Mouse (Mus musculus) mature B cell (primary cell): Measurements from ENCODE around the gene Tmem132c.

Experiments
- in situ Hi-C: fragments of 300-500 bp; cut with MboI; formaldehyde crosslinking; loops from 2 replicates; pipeline ENCODE4 v1.14.3; 2019

Tmem132c gene

DNA sequence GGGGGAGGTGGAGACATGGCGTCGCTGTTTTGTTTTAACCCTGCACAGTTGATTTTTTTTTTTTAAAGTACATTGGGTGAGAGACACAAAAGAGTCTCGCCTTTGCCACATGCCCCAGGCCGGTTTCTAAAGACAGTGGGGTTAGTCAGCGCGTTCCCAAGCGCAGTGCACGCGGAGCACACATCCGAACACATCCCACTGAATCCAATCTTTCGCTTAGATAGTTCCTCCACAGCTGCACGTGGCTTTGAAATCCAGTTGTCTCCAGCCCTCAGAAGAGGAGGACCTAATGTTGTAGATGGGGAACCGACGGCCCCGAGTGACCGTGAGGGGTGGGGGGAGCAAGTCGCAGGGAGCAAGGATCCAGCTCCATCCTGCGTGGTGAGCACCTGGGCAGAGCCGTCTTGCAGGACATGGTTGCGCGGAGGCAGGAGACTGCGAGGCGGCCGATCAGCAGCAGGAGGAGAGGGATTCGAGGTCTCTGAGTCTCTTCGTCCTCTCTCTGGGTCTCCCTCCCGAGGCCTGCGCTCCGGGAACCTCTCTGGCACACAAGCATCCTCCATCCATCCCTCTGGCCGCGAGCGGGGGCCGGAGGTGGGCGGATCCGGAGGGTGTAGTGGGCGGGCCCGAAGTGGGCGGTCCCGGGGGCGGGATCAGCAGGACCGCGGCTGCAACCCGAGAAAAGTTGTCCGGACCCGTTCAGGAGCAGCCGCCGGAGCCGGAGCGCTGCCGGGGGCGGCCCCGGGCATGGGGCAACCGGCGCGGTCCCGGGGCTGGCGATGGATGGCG lies at the start of gene Tmem132c:
Gene Tmem132c (plus strand): TSS at position 673 of the 789 bp plus-strand sequence.
- in situ Hi-C loops, result no loop called here

DNA sequence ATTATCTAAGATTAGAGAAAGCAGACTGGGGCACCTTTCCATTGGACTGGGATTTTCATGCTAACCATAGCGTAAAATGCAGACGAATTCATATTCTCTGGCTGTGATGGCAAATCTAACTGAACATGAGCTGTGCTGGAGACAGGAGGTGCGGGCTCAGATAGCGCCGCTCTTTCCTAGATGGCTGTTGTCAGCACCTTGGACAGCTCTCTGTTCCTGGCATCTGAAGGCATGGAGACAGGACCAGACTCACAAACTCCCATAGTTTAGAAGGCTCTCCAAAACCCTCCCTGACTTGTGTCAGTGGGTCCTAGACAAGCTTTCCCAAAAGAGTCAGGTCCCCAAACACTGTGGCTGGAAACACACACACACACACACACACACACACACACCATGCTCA lies 49.7 kb upstream of the Tmem132c start:
- in situ Hi-C loops, result no loop called here

DNA sequence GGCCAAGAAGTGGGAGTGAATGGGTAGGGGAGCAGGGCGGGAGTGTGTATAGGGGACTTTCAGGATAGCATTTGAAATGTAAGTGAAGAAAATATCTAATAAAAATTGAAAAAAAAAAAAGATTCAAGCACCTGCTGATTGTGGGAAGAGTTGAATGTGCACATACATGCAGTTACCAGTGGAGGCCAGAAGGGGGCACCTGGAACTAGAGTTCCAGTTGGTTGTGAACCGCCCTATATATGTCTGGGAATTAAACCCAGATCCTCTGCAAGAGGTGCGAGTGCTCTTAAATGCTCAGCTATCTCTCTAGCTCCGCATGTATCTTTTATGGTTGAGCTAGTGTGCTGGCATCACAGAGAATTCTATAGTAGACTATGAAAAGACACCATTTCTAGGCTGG lies 42.8 kb upstream of the Tmem132c start:
- in situ Hi-C loops, result no loop called here

DNA sequence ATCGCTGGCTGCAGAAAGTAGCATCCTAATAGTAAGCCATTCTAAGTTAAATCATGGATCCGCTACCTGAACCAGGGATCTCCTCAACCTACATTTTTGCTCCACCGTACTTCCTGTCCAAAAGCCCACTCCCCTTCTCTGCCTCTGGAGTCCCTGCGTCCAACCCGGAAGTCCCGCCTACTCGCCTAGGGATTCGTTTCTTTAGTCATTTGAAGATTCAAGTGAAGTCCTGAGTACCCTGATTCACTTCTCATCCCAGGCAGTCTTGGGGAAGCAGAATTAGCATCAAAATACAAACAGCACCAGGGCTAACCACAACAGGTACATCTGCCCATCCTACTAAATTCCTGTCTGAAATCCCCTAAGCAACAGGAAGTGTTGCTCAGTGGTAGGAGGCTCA lies 36.7 kb upstream of the Tmem132c start:
- in situ Hi-C loops, result no loop called here

DNA sequence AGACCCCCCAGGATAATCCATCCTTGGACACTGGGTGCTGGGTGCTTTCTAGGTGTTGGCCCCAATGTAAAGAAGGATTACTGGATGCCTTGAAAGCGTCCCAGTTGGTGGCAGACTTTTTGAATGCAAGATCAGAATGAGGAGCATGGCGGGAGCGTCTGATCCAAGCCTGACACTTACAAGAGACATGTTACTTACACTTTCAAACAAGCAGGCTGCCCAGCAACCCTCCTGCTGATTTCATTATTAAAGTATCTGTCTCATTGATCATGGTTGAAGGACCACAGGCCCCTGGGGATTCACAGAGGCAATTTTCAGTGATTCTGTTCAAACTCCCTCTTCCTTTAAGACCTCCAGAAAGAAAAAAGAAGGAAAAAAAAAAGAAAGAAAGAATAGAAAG lies 25.2 kb upstream of the Tmem132c start:
- in situ Hi-C loops, result no loop called here

DNA sequence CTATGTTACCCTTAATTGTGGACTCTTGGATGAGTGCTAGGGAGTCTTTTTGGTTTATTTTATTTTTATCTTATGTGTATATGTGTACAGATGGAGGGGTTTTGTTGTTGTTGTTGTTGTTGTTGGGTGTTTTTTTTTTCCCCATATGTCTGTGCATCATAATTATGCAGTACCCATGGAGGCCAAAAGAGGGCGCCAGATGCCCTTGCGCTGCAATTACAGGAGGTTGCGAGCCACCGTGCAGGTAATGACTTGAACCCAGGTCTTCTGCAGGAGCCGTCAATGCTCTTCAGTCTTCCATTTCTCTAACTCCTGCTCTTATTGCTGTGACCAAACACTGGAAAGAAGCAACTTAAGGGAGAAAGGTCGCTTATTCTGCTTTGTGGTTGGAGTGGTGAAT lies 23.9 kb upstream of the Tmem132c start:
- in situ Hi-C loops, result no loop called here

DNA sequence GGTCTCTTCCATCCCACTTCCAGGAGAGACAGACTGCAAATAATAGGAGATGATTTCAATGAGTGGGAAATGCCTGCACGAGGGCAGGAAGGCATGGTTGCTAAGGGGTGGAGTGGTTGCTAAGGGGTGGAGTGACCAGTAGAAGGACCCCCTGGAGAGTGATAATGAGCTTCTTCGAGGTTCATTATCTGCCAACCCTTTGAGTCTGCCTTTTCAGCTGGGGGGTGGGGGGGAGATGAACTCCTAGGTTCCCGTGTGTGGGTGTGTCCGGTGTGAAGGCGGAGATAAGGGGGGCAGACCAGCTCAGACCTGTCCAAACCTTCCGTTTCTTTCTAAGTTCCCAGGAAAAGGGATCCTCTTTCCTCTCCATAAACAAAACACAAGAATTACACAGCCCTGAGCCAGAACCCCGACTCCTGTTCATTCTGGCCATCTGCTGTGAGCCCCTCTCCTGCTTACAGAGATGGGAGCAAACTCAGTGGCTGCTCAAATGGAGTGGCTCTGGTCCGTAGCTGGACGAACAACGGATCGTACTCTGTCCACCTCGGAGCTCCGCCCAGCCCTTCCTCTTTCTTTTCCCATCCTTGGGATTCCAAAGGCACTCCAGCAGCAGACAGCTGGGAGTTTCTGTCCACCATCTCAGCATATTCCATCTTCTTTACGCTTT lies 13.5 kb upstream of the Tmem132c start:
- in situ Hi-C loops, result no loop called here

DNA sequence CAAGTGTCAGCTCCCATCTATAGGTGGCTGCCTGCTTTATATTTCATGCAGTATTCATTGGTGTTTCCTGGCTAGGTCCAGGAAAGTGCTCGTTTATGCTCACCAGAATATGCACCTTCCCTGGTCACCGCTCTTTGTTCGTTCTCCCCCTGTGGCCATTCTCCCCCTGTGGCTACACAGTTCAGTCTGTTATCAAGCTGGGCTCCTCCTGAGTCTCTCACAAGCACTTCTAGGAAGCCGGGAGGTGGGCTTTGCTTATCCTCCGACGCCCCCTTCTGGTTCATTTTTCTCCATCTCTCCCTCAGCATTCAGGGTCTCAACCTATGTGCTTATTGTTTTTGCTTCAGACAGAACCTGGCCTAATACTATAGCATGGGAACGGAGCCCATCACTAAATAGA lies 6.9 kb upstream of the Tmem132c start:
- in situ Hi-C loops, result no loop called here

DNA sequence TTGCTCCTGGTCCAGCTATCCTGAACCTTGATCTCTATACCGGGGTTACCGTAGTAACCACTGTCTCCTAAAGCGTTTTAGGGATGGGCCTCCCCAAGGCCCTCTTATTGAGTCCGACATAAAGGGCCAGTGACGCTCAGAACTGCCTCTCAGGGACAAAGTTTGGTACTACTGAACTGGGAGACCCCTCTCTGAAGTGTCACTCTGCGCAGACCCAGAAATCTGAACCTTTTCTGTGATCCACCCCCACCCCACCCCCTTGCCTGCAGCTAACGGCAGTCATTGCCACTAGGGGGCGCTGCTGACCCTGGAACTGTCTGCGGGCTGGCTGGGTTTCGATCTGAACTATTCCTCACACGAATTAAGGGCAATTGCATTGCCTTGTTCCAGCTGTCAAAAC lies 6.4 kb upstream of the Tmem132c start:
- in situ Hi-C loops, result no loop called here

DNA sequence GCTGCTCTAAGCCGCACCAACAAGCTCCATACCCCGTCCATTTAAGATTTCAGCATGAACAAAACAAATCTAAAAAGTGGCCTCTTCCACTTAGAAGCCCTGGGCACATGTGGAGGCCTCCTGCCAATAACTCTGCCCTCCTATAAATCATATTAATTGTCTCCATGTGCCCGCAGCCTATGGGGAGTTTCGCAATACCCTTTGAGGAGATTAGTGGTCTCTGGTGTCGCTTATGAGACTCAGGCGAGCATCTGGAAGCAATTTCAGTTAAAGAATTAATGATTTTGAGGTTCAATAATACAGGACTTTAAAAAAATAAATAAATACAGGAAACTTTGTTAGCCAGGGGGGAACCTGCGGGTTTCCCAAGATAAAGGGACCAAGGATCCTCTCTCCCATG lies 1.9 kb upstream of the Tmem132c start:
- in situ Hi-C loops, result no loop called here

DNA sequence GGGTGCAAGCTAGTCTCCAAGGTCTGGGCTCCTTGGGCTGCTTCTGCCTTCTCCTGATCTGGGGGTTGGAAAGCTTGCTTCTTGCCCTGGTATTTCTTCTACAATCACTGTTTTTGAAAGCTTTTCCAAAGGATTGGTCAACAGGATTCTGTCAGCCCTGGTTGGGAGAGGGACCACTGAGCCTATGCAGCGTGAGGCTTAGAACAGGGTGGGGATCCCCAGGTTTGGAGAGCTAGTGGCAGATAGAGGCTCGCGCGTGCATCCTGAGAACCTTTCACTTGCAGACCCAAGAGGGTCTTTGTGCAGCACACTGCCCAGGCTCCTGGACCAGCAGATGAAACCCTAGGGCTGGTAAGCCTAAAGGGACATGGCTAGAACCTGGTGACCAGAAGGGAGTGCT lies 962 bp upstream of the Tmem132c start:
- in situ Hi-C loops, result no loop called here

DNA sequence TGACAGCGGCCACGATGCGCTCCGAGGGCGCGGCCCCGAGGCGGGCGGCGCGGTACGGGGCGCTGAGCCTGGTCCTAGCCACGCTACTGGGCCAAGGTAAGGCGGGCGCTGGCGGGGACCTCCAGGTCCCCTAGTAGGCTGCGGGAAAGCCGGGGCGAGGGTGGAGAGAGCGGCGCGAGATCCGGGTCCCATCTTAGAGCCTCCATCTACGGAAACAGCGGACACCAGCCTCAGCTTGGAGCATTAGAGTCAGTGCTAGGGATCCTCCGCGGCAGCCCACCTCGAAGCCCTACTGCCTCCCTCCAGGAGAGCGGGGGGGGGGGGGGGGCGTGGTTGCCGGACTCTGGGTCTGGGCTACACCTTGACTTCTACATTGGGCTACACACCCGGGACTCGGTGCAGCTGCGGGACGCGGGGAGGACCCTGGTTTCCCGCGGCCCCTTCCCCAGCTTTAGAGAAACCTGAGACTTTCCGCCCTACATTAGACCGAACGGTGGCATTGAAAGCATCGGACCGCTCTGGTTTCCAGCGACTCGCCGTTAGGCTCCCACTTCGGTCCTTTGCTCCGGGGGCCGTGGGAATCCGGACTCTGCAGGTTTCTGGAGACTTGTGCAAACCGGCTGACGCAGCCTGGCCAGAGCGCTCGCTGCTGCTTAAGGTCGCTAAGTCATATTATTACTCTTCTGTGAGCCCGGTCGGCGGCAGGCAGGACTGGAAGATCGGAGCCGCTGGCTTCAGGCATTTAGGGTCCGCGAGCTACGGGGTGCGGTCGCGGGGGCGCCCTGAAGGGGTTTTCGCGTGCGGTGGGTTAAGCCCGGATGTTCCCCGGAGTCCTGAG lies 536 bp downstream of the Tmem132c start:
- in situ Hi-C loops, result no loop called here

DNA sequence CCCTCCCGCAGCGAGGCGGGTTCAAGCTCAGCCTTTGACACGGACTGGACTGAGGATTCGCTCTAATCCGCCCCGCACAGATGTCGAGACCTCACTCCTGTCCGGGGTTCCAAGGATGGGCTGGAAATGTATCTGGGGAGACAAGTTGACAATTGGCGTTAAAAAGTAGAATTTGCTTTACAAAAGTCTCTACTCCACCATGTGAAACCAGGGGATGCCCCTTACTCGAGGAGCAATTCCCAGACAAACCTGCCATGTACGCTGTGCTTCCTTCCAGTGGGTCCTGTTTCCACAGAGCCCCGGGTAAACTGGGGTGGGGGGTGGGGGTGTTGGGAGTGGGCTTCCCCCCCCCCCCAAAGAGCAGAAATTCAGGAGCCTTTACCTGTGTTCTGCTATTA lies 1.2 kb downstream of the Tmem132c start:
- in situ Hi-C loops, result no loop called here

DNA sequence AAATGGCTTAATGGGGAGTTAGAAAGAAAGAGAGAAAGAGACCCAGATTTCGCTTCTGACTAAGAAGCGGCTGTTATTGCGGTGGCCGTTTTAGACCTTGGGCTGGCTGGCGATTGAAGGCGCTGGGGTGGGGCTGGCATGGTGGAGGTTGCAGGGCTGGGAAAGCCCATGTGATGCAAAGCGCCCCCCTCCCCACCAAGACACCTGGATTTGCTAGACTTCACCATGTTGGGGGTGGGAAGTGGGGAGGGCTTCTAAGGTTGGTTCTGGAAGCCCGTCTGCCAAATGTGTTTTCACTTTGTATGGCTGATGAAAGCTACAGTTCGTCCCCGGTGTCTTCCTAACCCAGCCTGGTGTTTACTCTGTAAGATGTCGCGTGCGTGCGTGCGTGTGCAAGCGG lies 1.6 kb downstream of the Tmem132c start:
- in situ Hi-C loops, result no loop called here

DNA sequence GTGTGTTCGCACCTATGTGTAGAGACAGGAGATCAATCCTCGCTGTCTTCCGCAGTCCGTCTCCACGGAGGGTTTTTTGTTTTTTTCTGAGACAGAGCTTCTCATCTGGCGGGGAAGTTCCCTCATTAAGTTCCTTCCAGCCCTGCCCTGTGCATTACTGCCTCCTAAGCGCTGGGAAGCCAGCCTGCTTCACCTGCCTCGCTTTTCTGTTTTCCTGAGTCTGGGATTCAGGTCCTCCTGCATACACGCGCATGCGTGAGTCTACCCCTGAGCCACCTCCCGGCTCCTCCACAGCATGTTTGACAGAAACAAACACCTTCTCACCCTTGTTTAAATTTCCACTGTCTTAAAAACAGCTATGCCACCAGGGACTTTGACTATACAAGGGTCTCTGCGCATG lies 2.0 kb downstream of the Tmem132c start:
- in situ Hi-C loops, result no loop called here

DNA sequence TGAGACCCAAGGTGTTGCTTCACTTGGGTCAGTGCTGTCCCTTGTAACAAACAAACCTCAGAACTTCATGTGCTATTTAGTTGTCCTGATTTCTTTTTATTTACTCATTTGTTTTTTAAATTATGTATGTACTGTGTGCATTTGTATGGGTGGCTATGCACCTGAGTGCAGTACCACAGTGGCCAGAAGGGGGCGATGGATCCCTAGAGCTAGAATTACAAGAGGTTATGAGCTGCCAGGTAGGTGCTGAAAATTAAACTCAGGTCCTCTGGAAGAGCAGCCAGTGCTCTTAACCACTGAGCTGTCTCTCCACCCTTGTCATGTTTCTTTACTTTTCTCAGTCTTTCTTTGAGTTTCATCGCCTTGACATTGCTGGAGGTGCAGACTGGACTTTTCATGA lies 11.7 kb downstream of the Tmem132c start:
- in situ Hi-C loops, result no loop called here

DNA sequence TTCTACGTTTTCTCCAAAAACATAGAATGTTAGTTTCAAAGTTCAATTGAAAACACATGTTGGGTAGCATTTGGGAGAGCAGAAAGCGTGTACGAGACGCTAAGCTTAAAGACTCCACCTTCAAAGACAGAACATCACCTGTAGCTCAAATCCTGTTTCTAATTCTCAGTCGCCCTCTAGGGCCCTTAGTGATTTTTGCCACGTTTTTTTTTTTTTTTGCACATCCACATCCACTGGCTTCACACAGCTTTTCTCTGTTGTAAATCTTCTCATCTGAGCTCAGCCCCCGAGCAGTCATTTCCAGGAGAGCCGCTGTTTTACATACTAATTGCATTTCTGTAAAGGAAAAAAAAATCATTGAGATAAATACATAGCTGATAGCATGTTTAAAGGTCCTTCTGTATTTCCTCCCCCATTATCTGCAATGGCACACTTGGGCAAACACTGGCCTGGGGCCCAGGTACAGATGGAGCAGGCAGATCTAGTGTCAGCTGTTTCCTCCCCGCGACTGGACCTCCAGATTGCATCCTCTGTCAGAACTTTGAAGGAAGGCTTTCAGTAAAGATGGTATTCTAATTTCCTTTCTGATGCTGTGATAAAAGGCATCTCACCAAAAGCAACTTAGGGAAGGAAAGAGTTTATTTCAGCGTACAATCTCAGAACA lies 15.5 kb downstream of the Tmem132c start:
- in situ Hi-C loops, result no loop called here

DNA sequence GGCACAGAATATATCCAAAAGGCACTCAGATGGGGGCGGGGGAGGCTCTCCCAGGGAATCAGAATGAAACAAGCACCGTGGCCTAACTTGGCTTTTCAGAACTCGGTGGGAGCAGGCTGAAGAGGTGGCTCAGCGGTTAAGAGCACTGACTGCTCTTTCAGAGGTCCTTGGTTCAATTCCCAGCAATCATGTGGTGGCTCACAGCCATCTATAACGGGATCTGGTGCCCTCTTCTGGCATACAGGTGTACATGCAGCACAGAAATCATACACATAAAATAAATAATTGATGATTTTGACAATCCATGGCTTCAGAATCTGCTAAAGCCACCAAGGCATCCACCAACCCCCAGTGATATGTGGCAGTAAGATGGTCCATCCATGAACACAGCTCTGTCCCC lies 20.5 kb downstream of the Tmem132c start:
- in situ Hi-C loops, result no loop called here

DNA sequence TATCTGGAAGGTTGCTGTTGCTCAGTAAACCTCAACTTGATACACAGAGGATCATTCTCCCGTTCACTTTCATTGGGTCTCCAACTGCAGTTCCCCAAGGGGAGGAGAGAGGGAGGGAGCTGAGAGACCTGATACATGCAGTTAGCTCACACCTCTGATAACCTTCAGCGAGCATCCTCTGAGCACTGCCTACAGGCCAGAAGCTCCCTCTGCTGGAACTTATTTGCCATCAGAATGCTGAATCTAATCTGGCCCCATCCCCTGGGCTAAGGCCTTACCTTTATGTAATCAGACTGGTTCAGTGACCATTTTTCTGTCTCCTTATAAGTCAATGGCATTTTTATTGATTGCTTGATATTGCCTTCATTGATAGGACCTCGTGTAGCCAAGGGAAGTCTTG lies 29.5 kb downstream of the Tmem132c start:
- in situ Hi-C loops, result no loop called here

DNA sequence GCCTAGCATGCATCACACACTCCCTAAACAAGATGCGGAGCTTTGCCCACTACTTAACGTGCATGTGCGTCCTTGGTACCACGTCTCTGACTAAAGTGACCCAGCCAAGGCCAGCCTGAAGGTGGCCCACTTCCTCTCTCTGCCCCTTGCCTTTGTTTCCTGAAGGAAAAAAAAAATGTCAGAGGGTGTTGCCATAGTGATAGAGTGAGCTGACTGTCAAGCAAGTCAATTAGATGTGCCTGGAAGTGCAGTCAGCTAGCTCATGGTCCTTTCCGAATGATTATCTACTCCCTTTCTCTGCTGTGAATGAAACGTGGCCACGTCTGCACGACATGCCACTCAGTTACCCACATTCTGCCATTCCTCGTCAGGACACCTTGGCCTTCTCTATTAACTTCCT lies 37.9 kb downstream of the Tmem132c start:
- in situ Hi-C loops, result no loop called here

DNA sequence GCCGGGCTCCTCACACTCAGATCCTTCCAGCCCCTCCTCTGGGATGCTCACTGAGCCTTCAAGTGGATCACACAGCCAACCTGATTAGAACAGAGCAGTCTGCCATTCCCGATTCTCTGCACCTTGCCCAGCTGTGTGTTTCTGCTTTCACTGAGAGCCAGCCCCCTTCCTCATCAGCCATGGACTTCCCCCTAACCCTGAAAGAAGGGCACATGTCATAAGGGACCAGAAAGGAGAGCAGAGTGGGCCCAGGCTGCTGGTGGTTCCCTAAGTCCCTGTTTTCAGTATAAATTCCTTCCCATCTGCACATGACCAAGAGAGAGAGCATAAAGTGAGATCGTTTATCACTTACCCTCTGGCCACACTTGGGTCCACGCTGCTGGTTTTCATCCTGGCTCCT lies 39.6 kb downstream of the Tmem132c start:
- in situ Hi-C loops, result no loop called here

DNA sequence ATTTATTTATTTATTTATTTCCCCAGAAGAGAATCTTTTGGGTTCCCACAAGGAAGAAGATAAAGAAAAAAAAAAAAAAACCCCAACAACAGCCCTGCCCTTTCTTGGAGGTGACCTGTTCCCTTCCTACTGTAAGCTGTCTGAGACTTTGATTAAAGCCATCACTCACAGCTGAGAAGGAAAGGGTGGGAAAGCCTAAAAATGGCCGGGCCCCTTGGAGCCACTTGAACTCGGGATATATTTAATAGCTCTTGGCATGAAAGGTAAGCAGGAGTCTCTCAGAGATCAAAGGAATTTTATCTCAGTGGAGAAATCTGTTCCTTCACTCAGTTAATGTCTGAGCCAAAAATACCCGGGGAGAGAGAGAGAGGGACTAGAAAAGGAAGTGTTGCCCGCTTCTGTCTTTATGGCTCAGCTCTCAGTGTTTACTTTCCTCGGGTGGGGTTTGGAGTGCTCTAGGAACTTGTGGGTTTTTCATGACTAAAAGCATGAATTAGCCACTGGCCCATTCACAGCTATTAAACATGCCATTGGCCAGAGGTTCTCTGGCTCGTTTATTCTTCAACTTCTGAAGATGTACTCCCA lies 41.0 kb downstream of the Tmem132c start:
- in situ Hi-C loops, result no loop called here
